21 mouse cellular contexts compared by ENCODE assay signal in genomic region chr13:59266854-59267253, GRCm38 (mm10).
"Had no signal": no experiment of that assay in that cellular context is flagged by ENCODE, and none has a peak within 500 bp of the region (broad histone marks: within the 10 kb centered on the region; RNA-seq: fewer than 3 reads in every experiment).

No protein-coding gene starts in this region.

- ATAC-seq: hindbrain, embryonic 16.5 days; hindbrain, postnatal 0 days; inflammation-experienced regulatory T-cells, adult 6 months; intestine, embryonic 15.5 days; intestine, embryonic 16.5 days; intestine, postnatal 0 days had no signal

- DNase-seq: heart, postnatal 10 days; heart, postnatal 14 days; heart, postnatal 36 days; heart, postnatal 4 days; kidney, adult 11 months; kidney, adult 18-20 months; kidney, adult 2 months; kidney, adult 8-10 months; kidney, adult 9 months; kidney, postnatal 10 days; kidney, postnatal 14 days; kidney, postnatal 25 days; kidney, postnatal 36 days; kidney, postnatal 4 days; layer of hippocampus, adult 9-11 months had no signal
